Mouse (Mus musculus): Measurements from ENCODE around the gene Gm17651. TPM values are rescaled to one million over a fixed set of nuclear protein-coding genes. Genes with fewer than 3 reads are reported as not detected.
A peak's percentile ranks its signal among the peaks of the same experiment; 100 is the strongest.

Gm17651 gene
- polyA plus RNA-seq, 1 experiment from 2014 or later, result not detected

GRCm38 (mm10) chr3:97666154-97666553 lies 8.3 kb downstream of the Gm17651 start:
- Histone ChIP-seq H3K4me3 (ENCODE audit: low read depth, low read length) (no peak overlapping the region), H3K27me3 (replicated peaks; ENCODE audit: control insufficient read depth, insufficient read depth, low read length) (no peaks in the 10 kb centered on the region), H3K4me1 (ENCODE audit: control insufficient read depth, insufficient read depth, low read length) (no peaks in the 10 kb centered on the region), H3K9ac (ENCODE audit: low read depth, low read length) (no peak overlapping the region), H3K36me3 (ENCODE audit: control insufficient read depth, insufficient read depth, low read length) (peaks cover 60% of the 10 kb centered on the region), H3K27ac (replicated peaks; ENCODE audit: low read depth, low read length) (peak overlapping the region; percentile 33; the same call in 1 of the 2 replicates), H3K9me3 (ENCODE audit: control insufficient read depth, low read length) (no peaks in the 10 kb centered on the region), H3K4me2 (ENCODE audit: low read depth, low read length) (no peak overlapping the region)
- 65% methylated on average over 8 of the region's 8 CpGs for WGBS
- ATAC-seq (ENCODE audit: low read depth) (no peak), DNase-seq (ENCODE audit: low spot score) (no peak)

DNA sequence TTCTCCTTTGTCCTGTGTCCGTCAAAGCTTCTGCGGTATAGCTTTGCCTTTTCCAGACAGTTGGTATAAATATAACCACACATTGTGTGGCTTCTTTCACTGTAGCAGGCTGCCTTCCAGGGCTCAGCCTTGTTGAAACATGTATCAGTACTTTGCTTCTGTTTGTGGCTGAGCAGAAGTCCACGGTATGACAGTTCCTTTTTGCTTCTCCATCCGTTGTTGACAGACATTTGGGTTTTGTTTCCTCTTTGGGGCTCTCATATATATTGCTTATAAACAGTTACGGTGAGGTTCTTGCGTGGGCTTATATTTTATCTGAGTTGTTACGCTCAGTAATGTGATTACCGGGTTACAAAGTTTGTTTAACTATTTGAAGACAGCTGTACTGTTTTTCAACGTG lies 9.0 kb downstream of the Gm17651 start:
- WGBS, result 63% methylated on average over 9 of the region's 9 CpGs
- ATAC-seq (ENCODE audit: low read depth), result 0 out of 2 replicates have a peak, but pooled peaks have one; percentile 33
- no peaks in the 10 kb centered on the region for H3K9me3 ChIP-seq (ENCODE audit: control insufficient read depth, low read length)
- no peaks in the 10 kb centered on the region for H3K4me1 ChIP-seq (ENCODE audit: control insufficient read depth, insufficient read depth, low read length)
- no peak overlapping the region for H3K4me3 ChIP-seq (ENCODE audit: low read depth, low read length)
- no peak overlapping the region for H3K27ac ChIP-seq (replicated peaks; ENCODE audit: low read depth, low read length)
- no peak for DNase-seq (ENCODE audit: low spot score)
- no peak overlapping the region for H3K9ac ChIP-seq (ENCODE audit: low read depth, low read length)
- H3K27me3 ChIP-seq (replicated peaks; ENCODE audit: control insufficient read depth, insufficient read depth, low read length), result no peaks in the 10 kb centered on the region
- H3K36me3 ChIP-seq (ENCODE audit: control insufficient read depth, insufficient read depth, low read length), result peaks cover 57% of the 10 kb centered on the region
- H3K4me2 ChIP-seq (ENCODE audit: low read depth, low read length), result no peak overlapping the region

DNA sequence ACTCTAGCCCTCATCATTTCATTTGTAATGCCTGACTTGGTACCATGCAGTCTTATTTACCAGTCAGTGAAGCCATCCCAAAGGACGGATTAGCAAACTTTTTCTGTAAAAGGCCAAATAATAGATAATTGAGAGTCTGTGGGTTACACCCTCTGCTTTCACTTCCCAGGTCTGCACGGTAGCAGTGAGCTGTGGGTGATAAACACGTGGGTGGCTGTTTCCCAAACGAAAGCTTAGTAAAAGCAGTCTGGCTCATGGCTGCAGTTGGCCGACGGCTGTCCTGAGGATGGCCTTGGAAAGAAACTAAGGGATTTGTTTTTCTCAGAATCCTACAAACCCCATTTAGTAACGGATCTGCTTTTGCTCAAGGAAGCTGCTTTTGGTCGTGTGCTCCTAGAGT lies 13.3 kb downstream of the Gm17651 start:
- Histone ChIP-seq H3K4me3 (ENCODE audit: low read depth, low read length) (no peak overlapping the region), H3K9me3 (ENCODE audit: control insufficient read depth, low read length) (no peaks in the 10 kb centered on the region), H3K27me3 (replicated peaks; ENCODE audit: control insufficient read depth, insufficient read depth, low read length) (no peaks in the 10 kb centered on the region), H3K9ac (ENCODE audit: low read depth, low read length) (no peak overlapping the region), H3K36me3 (ENCODE audit: control insufficient read depth, insufficient read depth, low read length) (peaks cover 25% of the 10 kb centered on the region), H3K4me2 (ENCODE audit: low read depth, low read length) (no peak overlapping the region), H3K27ac (replicated peaks; ENCODE audit: low read depth, low read length) (no peak overlapping the region), H3K4me1 (ENCODE audit: control insufficient read depth, insufficient read depth, low read length) (0 out of 2 replicates have a peak, but pooled peaks cover 13% of the 10 kb centered on the region)
- ATAC-seq (ENCODE audit: low read depth) (no peak), DNase-seq (ENCODE audit: low spot score) (no peak)
- 63% methylated on average over 8 of the region's 8 CpGs for WGBS

GRCm38 (mm10) chr3:97659746-97660145 lies 14.7 kb downstream of the Gm17651 start:
- no peaks in the 10 kb centered on the region for H3K27me3 ChIP-seq (replicated peaks; ENCODE audit: control insufficient read depth, insufficient read depth, low read length)
- peaks cover 25% of the 10 kb centered on the region for H3K36me3 ChIP-seq (ENCODE audit: control insufficient read depth, insufficient read depth, low read length)
- H3K4me3 ChIP-seq (ENCODE audit: low read depth, low read length), result peak overlapping the region; percentile 91; the same call in 1 of the 2 replicates
- DNase-seq (ENCODE audit: low spot score), result no peak
- no peak for ATAC-seq (ENCODE audit: low read depth)
- no peak overlapping the region for H3K9ac ChIP-seq (ENCODE audit: low read depth, low read length)
- H3K27ac ChIP-seq (replicated peaks; ENCODE audit: low read depth, low read length), result no peak overlapping the region
- peak overlapping the region; percentile 89; the same call in 1 of the 2 replicates for H3K4me2 ChIP-seq (ENCODE audit: low read depth, low read length)
- H3K4me1 ChIP-seq (ENCODE audit: control insufficient read depth, insufficient read depth, low read length), result 0 out of 2 replicates have a peak, but pooled peaks cover 13% of the 10 kb centered on the region
- no peaks in the 10 kb centered on the region for H3K9me3 ChIP-seq (ENCODE audit: control insufficient read depth, low read length)
- WGBS, result 80% methylated on average over 7 of the region's 7 CpGs

DNA sequence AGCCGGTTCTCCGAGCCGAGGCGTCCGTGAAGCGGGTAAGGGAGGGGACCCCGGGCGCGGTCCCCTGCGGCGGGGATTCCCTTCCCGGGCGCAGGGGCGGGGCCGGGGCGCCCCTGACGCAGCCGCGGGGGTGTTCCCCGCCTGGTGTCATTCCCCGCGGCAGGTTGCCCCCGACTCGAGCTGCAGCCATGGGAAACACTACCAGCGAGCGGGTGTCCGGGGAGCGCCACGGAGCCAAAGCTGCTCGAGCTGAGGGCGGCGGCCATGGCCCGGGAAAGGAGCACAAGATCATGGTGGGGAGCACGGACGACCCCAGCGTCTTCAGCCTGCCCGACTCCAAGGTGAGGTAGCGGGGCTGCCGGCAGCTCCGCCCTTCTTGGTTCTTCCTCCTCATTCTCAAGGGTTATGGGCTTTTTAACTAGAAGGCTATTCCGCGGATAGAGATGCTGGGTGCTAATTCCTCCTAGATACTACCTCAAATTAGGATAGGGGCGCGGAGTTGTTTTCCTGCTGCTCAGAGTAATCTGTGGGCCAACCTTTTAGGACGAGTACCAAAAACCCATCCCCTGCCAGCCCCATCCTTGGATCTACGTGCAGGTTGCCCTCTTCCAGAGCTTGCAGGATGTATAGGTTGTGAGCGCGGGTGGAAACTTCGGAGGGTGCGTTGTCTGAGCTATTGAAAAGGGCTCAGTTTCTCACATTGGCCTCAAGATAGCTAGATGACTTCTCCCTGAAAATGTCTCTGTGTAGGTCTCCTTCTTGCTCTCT lies 15.9 kb downstream of the Gm17651 start:
- Histone ChIP-seq H3K4me2 (ENCODE audit: low read depth, low read length) (peak overlapping the region; percentile 89), H3K4me1 (ENCODE audit: control insufficient read depth, insufficient read depth, low read length) (0 out of 2 replicates have a peak, but pooled peaks cover 13% of the 10 kb centered on the region), H3K27ac (replicated peaks; ENCODE audit: low read depth, low read length) (peak overlapping the region; percentile 52), H3K27me3 (replicated peaks; ENCODE audit: control insufficient read depth, insufficient read depth, low read length) (no peaks in the 10 kb centered on the region), H3K36me3 (ENCODE audit: control insufficient read depth, insufficient read depth, low read length) (peaks cover 14% of the 10 kb centered on the region), H3K9ac (ENCODE audit: low read depth, low read length) (peak overlapping the region; percentile 68), H3K9me3 (ENCODE audit: control insufficient read depth, low read length) (no peaks in the 10 kb centered on the region), H3K4me3 (ENCODE audit: low read depth, low read length) (peak overlapping the region; percentile 91)
- peak; percentile 73 for ATAC-seq (ENCODE audit: low read depth)
- WGBS, result 1% methylated on average over 26 of the region's 50 CpGs
- DNase-seq (ENCODE audit: low spot score), result no peak

DNA sequence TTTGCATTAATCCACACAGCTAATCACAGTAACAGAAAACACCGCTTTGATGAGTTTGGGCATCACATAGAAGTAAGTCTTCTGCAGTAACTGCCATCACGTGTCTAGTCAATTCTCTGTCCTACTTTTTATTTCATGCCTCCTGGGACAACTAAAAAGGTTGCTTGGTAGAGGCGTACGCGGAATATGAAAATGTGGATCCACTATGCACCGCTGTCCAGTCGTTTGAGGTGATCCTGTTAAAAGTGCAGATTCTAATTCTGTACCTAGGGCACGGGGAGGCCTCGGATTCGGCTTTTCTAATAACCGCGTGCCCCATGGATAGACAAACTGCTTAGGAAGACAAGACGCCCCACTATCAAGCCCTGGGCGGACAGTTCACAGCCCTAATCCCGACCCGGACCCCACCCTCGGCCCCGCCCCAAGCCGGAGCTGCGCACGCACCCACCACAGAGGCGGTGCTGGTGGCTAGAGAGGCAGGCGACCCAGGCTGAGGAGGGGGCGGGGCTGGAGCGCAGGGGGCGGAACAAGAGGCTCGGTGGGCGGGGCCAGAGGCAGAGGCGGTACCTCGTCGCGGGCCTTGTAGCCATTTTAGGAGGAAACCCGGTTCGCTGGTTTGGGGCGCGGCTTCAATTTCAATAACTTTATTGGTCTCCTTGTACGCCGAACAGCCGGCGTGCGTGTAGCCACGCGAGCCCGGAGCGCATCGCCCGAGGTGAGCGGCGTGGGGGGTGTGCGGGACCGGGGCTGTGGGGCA lies 16.7 kb downstream of the Gm17651 start, which contains the start of gene Prkab2:
Gene Prkab2 (plus strand): TSS at position 539 of the 757 bp plus-strand sequence.
- H3K9ac ChIP-seq (ENCODE audit: low read depth, low read length), result peak within 1 kb of the TSS; percentile 68
- H3K9me3 ChIP-seq (ENCODE audit: control insufficient read depth, low read length), result no peaks in the 10 kb centered on the region
- H3K27ac ChIP-seq (replicated peaks; ENCODE audit: low read depth, low read length), result peak within 1 kb of the TSS; percentile 52
- peak within 1 kb of the TSS; percentile 91 for H3K4me3 ChIP-seq (ENCODE audit: low read depth, low read length)
- peak within 1 kb of the TSS; percentile 89 for H3K4me2 ChIP-seq (ENCODE audit: low read depth, low read length)
- DNase-seq (ENCODE audit: low spot score) (peak; percentile 99), ATAC-seq (ENCODE audit: low read depth) (peak; percentile 94)
- WGBS, result 3% methylated on average over 24 of the region's 51 CpGs
- 0 out of 2 replicates have a peak, but pooled peaks cover 13% of the 10 kb centered on the region for H3K4me1 ChIP-seq (ENCODE audit: control insufficient read depth, insufficient read depth, low read length)
- H3K27me3 ChIP-seq (replicated peaks; ENCODE audit: control insufficient read depth, insufficient read depth, low read length), result no peaks in the 10 kb centered on the region
- peaks cover 7% of the 10 kb centered on the region; the same call in 1 of the 2 replicates for H3K36me3 ChIP-seq (ENCODE audit: control insufficient read depth, insufficient read depth, low read length)

- Histone ChIP-seq H3K4me1 (ENCODE audit: control insufficient read depth, insufficient read depth, low read length) (0 out of 2 replicates have a peak, but pooled peaks cover 13% of the 10 kb centered on the region), H3K9me3 (ENCODE audit: control insufficient read depth, low read length) (no peaks in the 10 kb centered on the region), H3K27me3 (replicated peaks; ENCODE audit: control insufficient read depth, insufficient read depth, low read length) (no peaks in the 10 kb centered on the region), H3K36me3 (ENCODE audit: control insufficient read depth, insufficient read depth, low read length) (no peaks in the 10 kb centered on the region), H3K4me3 (ENCODE audit: low read depth, low read length) (no peak overlapping the region), H3K9ac (ENCODE audit: low read depth, low read length) (no peak overlapping the region), H3K4me2 (ENCODE audit: low read depth, low read length) (no peak overlapping the region), H3K27ac (replicated peaks; ENCODE audit: low read depth, low read length) (no peak overlapping the region)
- DNase-seq (ENCODE audit: low spot score) (no peak), ATAC-seq (ENCODE audit: low read depth) (no peak)
- 81% methylated on average over 8 of the region's 8 CpGs for WGBS
These were observed 19.6 kb downstream of the Gm17651 start for GRCm38 (mm10) chr3:97654901-97655300.

- no peaks in the 10 kb centered on the region for H3K27me3 ChIP-seq (replicated peaks; ENCODE audit: control insufficient read depth, insufficient read depth, low read length)
- no peak for DNase-seq (ENCODE audit: low spot score)
- H3K9ac ChIP-seq (ENCODE audit: low read depth, low read length), result no peak overlapping the region
- H3K27ac ChIP-seq (replicated peaks; ENCODE audit: low read depth, low read length), result no peak overlapping the region
- 0 out of 2 replicates have a peak, but pooled peaks cover 4% of the 10 kb centered on the region for H3K4me1 ChIP-seq (ENCODE audit: control insufficient read depth, insufficient read depth, low read length)
- H3K4me3 ChIP-seq (ENCODE audit: low read depth, low read length), result no peak overlapping the region
- 85% methylated on average over 5 of the region's 5 CpGs for WGBS
- no peak overlapping the region for H3K4me2 ChIP-seq (ENCODE audit: low read depth, low read length)
- no peaks in the 10 kb centered on the region for H3K36me3 ChIP-seq (ENCODE audit: control insufficient read depth, insufficient read depth, low read length)
- H3K9me3 ChIP-seq (ENCODE audit: control insufficient read depth, low read length), result no peaks in the 10 kb centered on the region
- ATAC-seq (ENCODE audit: low read depth), result no peak
These were observed 20.7 kb downstream of the Gm17651 start for GRCm38 (mm10) chr3:97653781-97654180.
